Mouse (Mus musculus) bone marrow macrophage, adult 2 months (primary cell): ENCODE data around the gene Sapcd1.

Experiments
- CTCF ChIP-seq: IDR thresholded peaks from 2 replicates; pipeline ENCODE4 v1.5.1; 2012; ENCODE audit warnings: low read depth, mild to moderate bottlenecking, low read length, moderate library complexity
- POLR2A ChIP-seq: IDR thresholded peaks from 2 replicates; pipeline ENCODE4 v1.6.1; 2012; ENCODE audit warnings: mild to moderate bottlenecking, low read depth, low read length, borderline replicate concordance

DNA sequence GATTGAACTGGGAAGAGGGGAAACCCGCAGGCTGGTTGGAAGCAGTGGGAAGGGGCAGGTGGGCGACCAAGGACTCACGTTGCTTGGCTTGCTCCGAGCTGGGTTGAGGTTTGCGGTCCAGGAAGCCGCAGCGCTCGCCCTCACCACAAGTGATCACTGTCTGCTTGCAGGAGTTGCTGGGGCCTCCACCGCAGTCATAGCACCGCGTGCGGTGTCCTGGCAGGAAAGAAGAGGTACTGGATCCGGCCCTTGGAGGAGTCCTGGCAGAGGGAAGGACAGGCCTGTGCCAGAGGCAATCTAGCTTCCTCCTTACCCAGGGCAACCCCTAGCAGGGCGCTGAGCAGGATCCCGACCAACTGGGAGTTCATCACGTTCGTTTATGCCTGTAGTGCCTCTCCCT lies 46.3 kb upstream of the Sapcd1 start:
- no peak for TF ChIP-seq CTCF
- no peak for TF ChIP-seq POLR2A
